Mouse (Mus musculus): Measurements from ENCODE around the gene Bmi1. TPM values are rescaled to one million over a fixed set of nuclear protein-coding genes. Genes with fewer than 3 reads are reported as not detected.

Bmi1 gene
- polyA plus RNA-seq, 1 experiment, result 17.4 TPM

DNA sequence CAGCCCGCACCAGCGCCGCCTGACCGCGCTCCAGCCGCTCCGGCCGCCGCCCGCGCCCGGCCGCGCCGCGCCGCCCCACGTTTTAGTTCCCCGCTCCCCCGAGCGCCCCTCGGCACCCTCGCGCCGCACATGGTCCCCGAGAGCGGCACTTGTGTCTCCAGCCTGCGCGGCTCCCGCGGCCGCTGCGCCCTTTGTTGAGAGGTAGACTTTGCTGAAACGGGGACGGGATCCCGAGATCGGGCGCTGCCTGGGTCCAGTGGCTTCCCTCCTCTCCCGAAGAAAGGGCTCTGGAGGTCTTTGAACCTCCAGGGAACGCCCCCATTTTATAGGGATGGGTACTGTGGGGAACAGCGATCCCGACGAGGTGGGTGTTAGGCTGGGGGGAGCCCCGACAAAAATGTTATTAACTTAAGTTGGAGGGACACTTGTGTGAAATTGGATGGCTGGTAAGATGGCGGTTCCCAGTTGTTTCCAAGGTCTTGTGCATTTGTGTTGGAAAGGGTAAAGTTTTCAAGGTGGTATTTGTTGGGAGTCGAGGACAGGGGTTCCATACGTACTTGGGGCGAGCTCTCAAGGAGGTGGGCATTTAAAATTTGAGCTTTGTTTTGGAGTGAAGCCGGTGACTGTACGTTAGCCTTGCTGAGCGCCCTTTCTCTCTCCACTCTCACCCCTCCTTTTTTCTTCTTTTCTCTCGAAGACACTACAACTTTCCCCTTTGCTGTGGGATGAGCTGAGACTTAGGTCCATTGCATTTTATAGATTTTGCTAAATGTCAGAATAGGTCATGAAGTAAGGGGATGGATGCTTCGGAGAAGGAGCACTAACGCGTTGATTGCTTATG, 1.0 kb downstream of the Bmi1 start:
- Histone ChIP-seq H3K4me1 (ENCODE audit: control insufficient read depth, insufficient read depth, low read length) (no peaks in the 10 kb centered on the region; the same call in 1 of the 2 replicates), H3K4me3 (ENCODE audit: insufficient read depth, low read depth, low read length) (peak overlapping the region; percentile 85), H3K27ac (ENCODE audit: insufficient read depth, low read depth, low read length) (no peak overlapping the region), H3K36me3 (ENCODE audit: control insufficient read depth, insufficient read depth, low read length) (no peaks in the 10 kb centered on the region; the same call in none of the 2 replicates), H3K27me3 (replicated peaks; ENCODE audit: control insufficient read depth, insufficient read depth, low read length) (peaks cover 1% of the 10 kb centered on the region; the same call in 1 of the 2 replicates)
- DNase-seq, result peak; percentile 59
- TF ChIP-seq POLR2A (IDR thresholded peaks at IDR 0.05; ENCODE audit: low read depth, low read length) (no peak), CTCF (conservative IDR thresholded peaks at IDR 0.05; ENCODE audit: insufficient read depth, insufficient read length, low read depth, low read length) (no peak)
- WGBS, result 16% methylated on average over 55 of the region's 55 CpGs

DNA sequence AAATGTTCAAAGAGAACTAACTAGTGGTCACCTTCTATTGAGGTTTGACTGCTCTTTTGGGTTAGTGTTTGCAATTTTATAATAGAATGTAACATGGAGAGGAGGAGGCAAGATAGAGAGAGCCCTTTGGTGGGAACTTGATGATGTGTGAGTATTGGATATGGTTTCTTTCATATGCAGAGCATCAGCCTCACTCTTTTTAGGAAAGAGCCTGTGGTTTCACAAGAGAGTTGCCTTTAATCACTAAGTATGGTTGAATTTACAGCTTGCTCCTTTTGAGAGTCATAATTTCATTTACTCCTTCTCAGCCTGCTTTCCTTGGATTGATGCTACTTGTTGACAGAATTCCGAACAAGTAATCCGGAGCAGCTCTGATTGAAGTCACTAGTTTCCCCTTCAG, 2.9 kb downstream of the Bmi1 start:
- H3K27ac ChIP-seq (ENCODE audit: insufficient read depth, low read depth, low read length), result no peak overlapping the region
- no peaks in the 10 kb centered on the region; the same call in none of the 2 replicates for H3K36me3 ChIP-seq (ENCODE audit: control insufficient read depth, insufficient read depth, low read length)
- no peak for DNase-seq
- TF ChIP-seq CTCF (conservative IDR thresholded peaks at IDR 0.05; ENCODE audit: insufficient read depth, insufficient read length, low read depth, low read length) (no peak), POLR2A (IDR thresholded peaks at IDR 0.05; ENCODE audit: low read depth, low read length) (no peak)
- H3K4me1 ChIP-seq (ENCODE audit: control insufficient read depth, insufficient read depth, low read length), result no peaks in the 10 kb centered on the region; the same call in 1 of the 2 replicates
- WGBS, result 99% methylated on average over 2 of the region's 2 CpGs
- peaks cover 1% of the 10 kb centered on the region; the same call in 1 of the 2 replicates for H3K27me3 ChIP-seq (replicated peaks; ENCODE audit: control insufficient read depth, insufficient read depth, low read length)
- no peak overlapping the region for H3K4me3 ChIP-seq (ENCODE audit: insufficient read depth, low read depth, low read length)

DNA sequence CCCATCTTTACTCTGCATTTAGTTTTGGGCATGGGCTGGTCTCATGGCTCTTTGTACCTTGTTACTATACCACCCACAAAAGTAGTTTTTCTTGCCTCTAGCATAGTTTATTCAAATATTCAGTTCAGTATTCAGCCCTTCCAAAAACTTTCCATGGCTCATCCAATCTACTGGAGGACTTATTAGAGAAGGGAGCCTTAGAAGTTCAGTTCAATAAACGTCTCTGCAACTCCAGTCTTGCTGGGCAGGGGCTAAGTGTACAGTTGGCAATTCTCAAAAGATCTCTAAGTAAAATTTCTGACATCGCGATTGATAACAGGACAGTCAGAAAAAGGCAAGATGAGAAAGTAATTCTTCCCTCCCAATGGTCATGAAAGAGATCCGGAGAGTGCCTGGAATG, 3.7 kb downstream of the Bmi1 start:
- H3K4me3 ChIP-seq (ENCODE audit: insufficient read depth, low read depth, low read length), result peak overlapping the region; percentile 27; the same call in 1 of the 2 replicates

DNA sequence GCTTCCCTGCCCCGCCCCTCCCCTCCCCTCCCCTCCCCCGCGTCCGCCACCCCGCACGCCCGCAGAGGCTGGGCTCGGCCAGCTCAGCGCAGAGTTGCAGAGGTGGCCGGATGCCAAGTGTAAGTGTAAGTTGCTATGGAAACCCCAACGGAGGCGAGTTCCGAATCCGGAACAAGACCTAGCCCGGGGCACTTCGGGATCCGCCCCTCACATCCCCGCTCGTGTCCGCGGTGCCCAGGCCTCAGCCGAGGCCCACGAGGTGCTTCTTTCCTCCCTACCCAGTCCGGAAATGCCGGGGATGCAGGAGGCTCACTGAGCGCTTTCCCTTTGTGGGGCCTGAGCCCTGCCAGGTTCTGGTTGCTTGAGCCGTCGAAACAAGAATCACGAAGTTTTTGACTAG, 4.1 kb downstream of the Bmi1 start:
- Histone ChIP-seq H3K27me3 (replicated peaks; ENCODE audit: control insufficient read depth, insufficient read depth, low read length) (peaks cover 1% of the 10 kb centered on the region; the same call in 1 of the 2 replicates), H3K27ac (ENCODE audit: insufficient read depth, low read depth, low read length) (no peak overlapping the region), H3K4me3 (ENCODE audit: insufficient read depth, low read depth, low read length) (peak overlapping the region; percentile 27; the same call in 1 of the 2 replicates), H3K4me1 (ENCODE audit: control insufficient read depth, insufficient read depth, low read length) (no peaks in the 10 kb centered on the region; the same call in 1 of the 2 replicates), H3K36me3 (ENCODE audit: control insufficient read depth, insufficient read depth, low read length) (no peaks in the 10 kb centered on the region; the same call in none of the 2 replicates)
- DNase-seq, result peak; percentile 73
- WGBS, result 20% methylated on average over 29 of the region's 29 CpGs
- TF ChIP-seq CTCF (conservative IDR thresholded peaks at IDR 0.05; ENCODE audit: insufficient read depth, insufficient read length, low read depth, low read length), result no peak
- TF ChIP-seq POLR2A (IDR thresholded peaks at IDR 0.05; ENCODE audit: low read depth, low read length), result no peak

More for the DNA sequence above, 3.7 kb downstream of the Bmi1 start:
- 15% methylated on average over 4 of the region's 4 CpGs for WGBS
- Histone ChIP-seq H3K27ac (ENCODE audit: insufficient read depth, low read depth, low read length) (no peak overlapping the region), H3K4me1 (ENCODE audit: control insufficient read depth, insufficient read depth, low read length) (no peaks in the 10 kb centered on the region; the same call in 1 of the 2 replicates), H3K27me3 (replicated peaks; ENCODE audit: control insufficient read depth, insufficient read depth, low read length) (peaks cover 1% of the 10 kb centered on the region; the same call in 1 of the 2 replicates), H3K36me3 (ENCODE audit: control insufficient read depth, insufficient read depth, low read length) (no peaks in the 10 kb centered on the region; the same call in none of the 2 replicates)
- TF ChIP-seq CTCF (conservative IDR thresholded peaks at IDR 0.05; ENCODE audit: insufficient read depth, insufficient read length, low read depth, low read length) (no peak), POLR2A (IDR thresholded peaks at IDR 0.05; ENCODE audit: low read depth, low read length) (no peak)
- DNase-seq, result no peak

DNA sequence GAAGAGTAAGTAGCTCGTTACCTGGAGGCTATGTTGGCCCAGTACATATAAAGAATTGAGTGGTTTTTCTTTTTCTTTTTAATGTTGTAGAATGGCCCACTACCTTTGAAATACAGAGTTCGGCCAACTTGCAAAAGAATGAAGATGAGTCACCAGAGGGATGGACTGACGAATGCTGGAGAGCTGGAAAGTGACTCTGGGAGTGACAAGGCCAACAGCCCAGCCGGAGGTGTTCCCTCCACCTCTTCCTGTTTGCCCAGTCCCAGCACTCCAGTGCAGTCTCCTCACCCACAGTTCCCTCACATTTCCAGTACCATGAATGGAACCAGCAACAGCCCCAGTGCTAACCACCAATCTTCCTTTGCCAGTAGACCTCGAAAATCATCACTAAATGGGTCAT, 7.2 kb downstream of the Bmi1 start:
- 91% methylated on average over 5 of the region's 5 CpGs for WGBS
- TF ChIP-seq CTCF (conservative IDR thresholded peaks at IDR 0.05; ENCODE audit: insufficient read depth, insufficient read length, low read depth, low read length), result no peak
- no peak for TF ChIP-seq POLR2A (IDR thresholded peaks at IDR 0.05; ENCODE audit: low read depth, low read length)
- no peak for DNase-seq
- H3K27ac ChIP-seq (ENCODE audit: insufficient read depth, low read depth, low read length), result no peak overlapping the region
- H3K36me3 ChIP-seq (ENCODE audit: control insufficient read depth, insufficient read depth, low read length), result no peaks in the 10 kb centered on the region; the same call in none of the 2 replicates
- H3K27me3 ChIP-seq (replicated peaks; ENCODE audit: control insufficient read depth, insufficient read depth, low read length), result peaks cover 9% of the 10 kb centered on the region
- H3K4me3 ChIP-seq (ENCODE audit: insufficient read depth, low read depth, low read length), result no peak overlapping the region
- H3K4me1 ChIP-seq (ENCODE audit: control insufficient read depth, insufficient read depth, low read length), result no peaks in the 10 kb centered on the region

DNA sequence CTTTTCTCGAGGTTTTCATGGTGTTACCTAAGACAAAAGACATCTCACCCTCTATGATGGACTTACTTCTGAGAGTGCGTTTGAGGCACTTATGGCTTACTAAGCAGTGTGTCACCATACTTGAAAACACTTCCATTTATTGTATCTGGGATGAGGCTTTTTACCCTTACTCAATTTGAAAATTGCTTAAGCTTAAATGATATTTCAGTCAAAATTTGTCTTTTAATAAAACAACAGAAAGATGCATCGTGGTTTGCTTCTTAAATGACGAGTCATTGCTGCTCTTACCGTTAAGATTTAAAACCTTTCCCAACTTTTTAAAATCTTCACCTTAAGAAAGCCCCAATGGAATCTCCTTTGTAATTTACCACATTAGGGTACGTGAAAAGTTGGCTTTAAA, 9.6 kb downstream of the Bmi1 start:
- H3K27me3 ChIP-seq (replicated peaks; ENCODE audit: control insufficient read depth, insufficient read depth, low read length), result peaks cover 19% of the 10 kb centered on the region
- no peak overlapping the region for H3K27ac ChIP-seq (ENCODE audit: insufficient read depth, low read depth, low read length)
- no peak for DNase-seq
- no peak for TF ChIP-seq POLR2A (IDR thresholded peaks at IDR 0.05; ENCODE audit: low read depth, low read length)
- no peak for TF ChIP-seq CTCF (conservative IDR thresholded peaks at IDR 0.05; ENCODE audit: insufficient read depth, insufficient read length, low read depth, low read length)
- H3K4me1 ChIP-seq (ENCODE audit: control insufficient read depth, insufficient read depth, low read length), result no peaks in the 10 kb centered on the region; the same call in 1 of the 2 replicates
- no peaks in the 10 kb centered on the region; the same call in none of the 2 replicates for H3K36me3 ChIP-seq (ENCODE audit: control insufficient read depth, insufficient read depth, low read length)
- no peak overlapping the region for H3K4me3 ChIP-seq (ENCODE audit: insufficient read depth, low read depth, low read length)
- 95% methylated on average over 6 of the region's 6 CpGs for WGBS
